Mouse (Mus musculus) gastrocnemius, postnatal 4 days (tissue): ENCODE results near the gene Syngr2. TPM values are rescaled to one million over a fixed set of nuclear protein-coding genes. Genes with fewer than 3 reads are reported as not detected.
"Not testable (repeated sequence)": the region's sequence is repeated elsewhere in the genome, so short reads cannot be mapped to it uniquely, and the experiment has no call there.

Experiments
- DNase-seq, 2 experiments: peaks; one replicate each; pipeline ENCODE4 v3.0.0; 2021 to 2022; ENCODE audit warnings: low spot score in 2 of 2, mixed read lengths in 2 of 2
- total RNA-seq, 2 experiments: library from RNA; stranded (reverse); gene quantifications; 2 replicates each; pipeline ENCODE4 v1.2.3; 2021

Syngr2 gene
- total RNA-seq, 2 experiments from 2014 or later = 87.9 to 88.6 TPM

DNA sequence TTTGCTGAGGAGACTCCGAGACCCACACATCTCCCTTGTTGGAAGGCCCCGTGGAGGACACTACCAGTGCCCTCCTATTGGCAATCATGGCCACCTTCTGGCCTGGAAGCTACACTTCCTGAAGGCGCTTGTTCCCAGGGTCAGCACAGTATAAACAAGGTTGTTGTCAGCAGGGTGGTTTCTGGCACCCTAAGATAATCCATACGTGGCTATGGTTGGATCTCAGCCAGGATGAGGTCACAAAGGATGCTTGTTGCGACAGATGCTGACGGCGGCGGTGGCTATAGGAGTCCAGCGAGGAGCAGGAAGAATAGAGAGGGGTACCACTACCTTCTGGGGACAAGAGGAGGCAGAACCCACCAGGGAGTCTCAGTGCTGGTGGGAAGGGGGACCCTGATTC, 20.9 kb downstream of the Syngr2 start:
- no peak for DNase-seq

DNA sequence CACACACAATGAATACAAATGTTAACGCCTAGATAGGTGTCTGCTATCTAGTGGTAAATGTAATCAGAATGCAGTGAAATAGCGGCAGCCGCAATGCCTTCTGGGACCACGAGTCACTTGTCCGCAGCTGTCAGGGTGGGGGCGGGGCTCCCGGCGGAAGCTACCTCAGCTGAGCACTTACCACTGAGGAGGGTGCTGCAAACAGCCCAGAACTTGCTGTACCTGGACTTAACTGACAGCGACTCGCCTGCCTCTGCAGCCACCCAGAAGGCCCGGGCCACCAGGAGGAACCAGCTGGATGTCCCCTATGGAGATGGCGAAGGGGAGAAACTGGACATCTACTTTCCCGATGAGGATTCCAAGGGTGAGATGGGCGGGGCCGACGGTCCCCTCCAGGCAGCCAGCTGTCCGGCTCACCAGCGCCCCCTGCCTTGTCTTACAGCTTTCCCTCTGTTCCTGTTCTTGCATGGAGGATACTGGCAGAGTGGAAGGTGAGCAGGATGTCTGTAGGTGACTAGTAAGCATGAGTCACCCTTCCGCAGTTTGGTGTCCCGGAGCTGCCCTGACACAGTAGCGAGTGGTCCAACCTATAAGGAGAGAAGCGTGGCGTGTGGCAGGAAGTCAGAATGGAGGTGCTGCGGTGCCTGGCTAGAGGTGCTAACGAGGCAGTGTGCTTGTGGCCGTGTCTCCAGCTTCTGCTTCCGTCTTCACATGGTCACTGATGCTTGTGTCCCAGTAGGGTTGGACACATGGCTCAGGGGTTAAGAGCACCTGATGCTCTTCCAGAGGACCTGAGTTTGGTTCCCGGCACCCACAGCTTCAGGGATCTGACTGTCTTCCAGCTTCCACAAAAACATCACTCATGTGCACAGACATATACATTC, 22.9 kb downstream of the Syngr2 start:
- DNase-seq = peak; percentile 75 to 84

DNA sequence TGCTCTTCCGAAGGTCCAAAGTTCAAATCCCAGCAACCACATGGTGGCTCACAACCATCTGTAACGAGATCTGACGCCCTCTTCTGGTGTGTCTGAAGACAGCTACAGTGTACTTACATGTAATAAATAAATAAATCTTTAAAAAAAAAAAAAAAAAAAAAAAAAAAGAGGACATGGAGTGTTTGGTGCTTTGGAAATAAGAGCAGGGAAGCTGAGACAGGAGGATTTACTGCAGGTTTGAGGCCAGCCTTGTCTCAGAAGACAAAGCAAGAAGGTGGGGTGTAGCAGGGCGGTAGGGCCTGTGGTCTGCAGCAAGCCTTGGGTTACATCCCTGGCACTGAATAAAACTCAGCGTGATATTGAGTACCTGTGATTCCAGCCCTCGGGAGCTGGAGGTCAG, 24.0 kb downstream of the Syngr2 start:
- DNase-seq = not testable (repeated sequence)

DNA sequence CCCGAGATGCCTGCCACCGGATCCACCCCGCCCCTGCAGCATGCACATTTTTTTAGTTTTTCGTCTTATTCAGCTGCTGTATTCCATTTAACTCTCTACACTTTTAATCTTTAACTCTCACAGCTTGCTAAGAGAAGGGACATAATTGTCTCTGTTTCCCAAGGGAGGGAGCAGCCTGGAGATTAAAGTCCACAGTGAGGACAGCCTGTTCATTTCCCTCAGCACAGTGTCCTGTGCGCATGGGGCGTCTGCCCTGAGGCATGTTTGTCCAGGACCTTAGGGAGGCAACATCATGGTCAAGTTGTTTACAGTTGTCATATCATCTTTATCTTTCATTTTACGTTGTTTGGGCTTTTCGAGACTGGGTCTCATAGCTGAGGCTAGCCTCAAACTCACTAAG, 24.6 kb downstream of the Syngr2 start:
- no peak for DNase-seq

DNA sequence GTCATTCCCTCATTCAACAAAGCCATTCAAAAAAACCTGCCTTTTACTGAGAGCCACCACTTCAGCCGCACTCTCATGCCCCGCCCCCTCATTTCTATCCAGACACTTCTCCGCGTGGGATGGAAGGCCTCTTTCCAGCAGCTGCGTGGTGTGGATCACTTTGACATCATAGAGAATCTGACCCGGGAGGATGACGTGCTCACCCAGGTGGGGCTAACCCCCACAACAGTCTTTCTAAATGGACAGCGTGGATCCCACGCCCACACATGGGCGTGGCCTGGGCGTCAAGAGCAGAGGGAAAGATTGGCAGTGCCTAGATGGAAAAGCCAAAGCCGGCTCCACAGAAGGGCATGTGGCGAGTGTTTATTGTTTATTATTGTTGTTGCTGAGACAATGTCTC, 26.8 kb downstream of the Syngr2 start:
- no peak for DNase-seq

DNA sequence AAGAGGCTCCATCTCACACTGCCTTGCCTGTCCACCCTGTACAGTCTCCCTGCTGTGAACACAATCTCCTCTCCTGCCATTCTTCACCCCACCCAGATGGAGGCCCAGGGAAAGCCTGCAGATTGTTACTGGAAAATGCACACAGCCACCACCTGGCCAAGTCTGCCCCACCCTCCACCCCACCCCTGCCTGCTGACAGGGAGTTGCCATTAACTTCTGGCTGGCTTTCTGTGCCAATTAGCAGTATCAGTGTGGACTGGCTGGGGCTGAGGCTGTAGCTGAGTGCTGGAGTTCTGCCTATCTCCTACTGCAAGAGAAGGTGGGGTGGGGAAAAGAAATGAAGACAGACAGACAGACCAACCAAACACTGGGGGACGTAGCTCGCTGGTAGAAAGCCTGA, 29.1 kb downstream of the Syngr2 start:
- DNase-seq = no peak

DNA sequence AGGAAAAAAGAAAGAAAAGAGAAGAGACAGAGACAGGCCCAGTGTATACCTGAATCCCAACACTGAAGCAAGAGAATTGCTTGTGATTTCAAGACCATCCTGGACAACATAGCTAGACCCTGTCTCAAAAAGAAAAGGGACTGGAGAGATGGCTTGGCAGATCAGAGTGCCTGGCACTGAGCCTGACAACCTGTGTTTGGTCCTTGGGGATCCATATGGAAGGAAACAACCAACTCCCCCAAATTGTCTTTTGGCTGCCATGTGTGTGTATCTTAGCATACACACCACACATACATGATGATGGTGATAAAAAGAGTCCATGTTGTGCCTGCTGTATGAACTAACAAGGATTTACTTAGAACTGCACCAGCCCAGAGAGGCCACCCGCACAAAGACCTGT, 29.6 kb downstream of the Syngr2 start:
- no peak for DNase-seq

DNA sequence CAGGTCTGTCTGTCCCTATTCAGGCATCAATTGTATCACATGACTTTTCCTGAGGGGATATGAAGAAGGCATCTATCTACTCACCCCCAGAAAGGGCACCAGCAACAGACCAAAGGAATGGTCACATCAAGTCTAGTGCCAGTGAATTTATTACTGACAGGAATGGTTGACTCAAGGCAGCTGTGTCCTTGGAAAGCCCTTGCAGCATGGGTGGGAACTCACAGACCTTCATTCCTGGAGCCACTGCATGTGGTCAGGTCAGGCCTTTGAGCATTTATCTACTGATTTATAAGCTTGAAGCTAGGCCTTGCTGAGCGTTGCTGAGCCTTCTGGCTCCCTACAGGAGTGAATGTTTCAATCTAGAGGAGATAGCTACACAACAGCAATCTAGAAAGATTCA, 31.4 kb downstream of the Syngr2 start:
- no peak for DNase-seq

DNA sequence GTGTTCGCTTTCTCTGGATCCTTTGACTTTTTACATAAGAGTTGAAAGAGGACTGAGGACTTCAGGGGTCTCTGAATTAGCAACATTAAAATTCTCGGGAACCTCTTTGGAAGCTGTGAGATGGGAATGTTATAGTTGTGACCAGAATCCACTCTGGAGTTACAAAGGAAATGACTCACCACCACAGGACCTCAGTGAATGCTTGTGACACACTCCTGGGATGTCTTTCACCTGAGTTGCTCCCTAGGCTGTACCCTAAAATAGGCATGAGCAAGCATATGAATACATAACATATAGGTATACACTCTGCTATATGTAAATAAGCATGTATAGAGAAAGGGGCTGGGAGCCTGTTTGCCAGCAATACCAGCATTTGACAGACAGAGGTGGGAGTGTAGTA, 34.0 kb downstream of the Syngr2 start:
- DNase-seq = no peak

DNA sequence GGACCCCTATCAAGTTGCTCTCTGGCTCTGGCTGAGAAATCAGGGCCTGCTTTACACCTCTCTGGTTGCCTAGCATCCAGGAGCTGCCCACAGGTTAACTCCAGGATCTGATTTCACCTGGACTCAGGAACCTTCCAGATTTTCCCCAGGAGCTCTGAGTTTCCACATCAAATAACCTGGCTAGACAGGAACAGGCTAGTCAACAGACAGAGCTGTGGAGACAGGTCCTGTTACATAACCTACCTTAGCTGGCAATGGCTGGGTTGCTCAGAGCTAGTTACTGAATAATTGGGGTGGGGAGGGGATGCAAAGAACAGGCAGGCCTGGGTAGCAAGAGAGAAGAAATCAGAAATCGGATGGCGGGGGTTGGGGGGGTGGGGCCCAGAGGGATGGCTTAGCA, 35.5 kb downstream of the Syngr2 start:
- no peak for DNase-seq

DNA sequence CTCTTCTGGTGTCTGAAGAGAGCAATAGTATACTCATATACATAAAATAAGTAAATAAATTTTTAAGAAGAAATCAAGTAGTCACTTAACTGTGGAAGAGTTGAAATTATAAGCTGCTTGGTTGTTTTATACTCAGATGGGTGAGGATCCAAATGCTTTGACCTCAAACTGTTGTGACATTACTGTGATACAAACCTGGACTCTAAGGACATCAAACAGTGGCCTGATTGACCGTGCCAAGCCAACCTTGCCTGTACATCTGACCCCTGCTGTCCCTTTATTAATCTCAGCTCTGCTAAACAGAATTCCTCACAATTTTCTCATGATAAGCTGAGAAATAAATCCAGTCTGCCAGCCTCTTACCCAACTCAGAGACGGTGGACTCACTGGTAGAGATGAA, 36.2 kb downstream of the Syngr2 start:
- DNase-seq = no peak

DNA sequence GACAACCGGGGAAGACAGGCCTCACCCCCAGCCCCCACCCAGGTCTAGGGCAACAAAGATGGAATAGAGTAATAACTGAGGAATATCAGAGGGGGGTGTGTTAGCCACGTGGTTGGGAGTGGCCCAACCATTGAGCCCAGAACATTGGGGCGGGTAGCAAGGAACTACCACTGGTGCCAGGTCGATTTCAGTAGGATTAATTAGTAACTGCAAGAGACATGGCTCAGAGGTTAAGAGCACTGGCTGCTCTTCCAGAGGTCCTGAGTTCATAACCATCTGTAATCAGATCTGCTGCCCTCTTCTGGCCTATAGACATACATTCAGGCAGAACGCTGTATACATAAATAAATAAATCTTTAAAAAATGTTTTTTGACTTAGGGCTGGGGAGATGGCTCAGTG, 37.2 kb downstream of the Syngr2 start:
- DNase-seq = no peak

DNA sequence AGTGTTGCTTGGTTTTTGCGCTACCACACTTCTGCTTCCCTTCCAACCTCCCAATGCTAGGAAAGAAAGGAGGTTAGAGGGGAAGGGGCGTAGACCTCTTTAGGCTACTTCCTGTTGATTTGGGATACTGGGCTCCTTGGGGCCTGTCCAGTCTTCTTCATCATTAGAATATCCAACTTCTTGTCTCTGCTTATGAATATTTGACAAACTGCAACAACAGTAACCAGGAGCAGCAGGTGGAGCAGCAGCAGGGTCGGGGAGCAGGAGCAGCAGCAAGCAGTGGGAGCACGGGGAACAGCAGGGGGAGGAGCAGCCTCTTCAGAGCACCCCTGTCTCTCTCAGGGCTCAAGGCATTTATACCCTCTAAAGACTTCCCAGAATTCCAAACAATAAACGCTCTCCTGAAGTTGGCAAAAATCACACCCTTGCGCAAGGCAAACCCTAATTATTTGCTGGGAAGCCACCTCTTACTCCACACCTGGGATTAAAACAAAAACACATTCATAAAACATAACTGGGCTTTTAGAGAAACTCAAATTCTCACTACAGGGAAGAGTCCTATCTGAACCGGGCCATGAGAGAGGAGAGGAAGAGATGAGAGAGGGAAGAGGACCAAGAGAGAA, 38.2 kb downstream of the Syngr2 start:
- no peak for DNase-seq

DNA sequence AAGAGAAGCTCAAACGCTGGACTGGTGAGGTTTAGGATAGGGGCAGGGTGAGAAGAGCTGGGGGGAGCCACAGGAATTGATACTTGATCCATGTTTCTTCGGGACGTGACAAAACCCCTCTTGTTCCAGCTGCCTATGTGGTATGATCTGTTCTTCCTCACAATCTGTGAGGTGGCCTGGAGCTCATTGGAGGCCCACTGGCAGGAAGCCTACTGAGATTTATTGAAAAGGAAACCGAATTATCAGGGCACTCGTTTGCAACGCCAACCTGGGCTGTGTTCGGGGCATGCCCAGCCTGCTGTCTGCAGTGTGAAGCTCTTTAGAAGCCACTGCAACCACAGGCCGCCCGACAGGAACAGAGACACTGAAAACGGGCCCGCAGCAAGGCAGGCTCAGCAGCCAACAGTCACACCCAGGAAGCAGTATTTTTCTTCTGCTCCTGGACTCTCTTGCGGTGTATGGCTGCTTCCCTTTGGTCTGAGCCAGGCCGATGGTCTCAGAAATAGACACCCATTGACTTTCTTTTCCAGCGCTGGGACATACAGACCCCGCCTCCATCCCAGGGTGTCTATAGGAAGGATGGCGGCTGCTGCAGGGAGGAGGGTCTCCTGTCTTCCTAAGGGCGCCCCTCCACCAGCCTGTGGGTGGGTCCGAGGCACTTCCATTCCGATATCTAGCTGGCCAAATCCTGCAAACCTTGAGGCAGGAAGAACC, 39.0 kb downstream of the Syngr2 start:
- peak in 1 of 2 experiments; percentile 52 for DNase-seq

DNA sequence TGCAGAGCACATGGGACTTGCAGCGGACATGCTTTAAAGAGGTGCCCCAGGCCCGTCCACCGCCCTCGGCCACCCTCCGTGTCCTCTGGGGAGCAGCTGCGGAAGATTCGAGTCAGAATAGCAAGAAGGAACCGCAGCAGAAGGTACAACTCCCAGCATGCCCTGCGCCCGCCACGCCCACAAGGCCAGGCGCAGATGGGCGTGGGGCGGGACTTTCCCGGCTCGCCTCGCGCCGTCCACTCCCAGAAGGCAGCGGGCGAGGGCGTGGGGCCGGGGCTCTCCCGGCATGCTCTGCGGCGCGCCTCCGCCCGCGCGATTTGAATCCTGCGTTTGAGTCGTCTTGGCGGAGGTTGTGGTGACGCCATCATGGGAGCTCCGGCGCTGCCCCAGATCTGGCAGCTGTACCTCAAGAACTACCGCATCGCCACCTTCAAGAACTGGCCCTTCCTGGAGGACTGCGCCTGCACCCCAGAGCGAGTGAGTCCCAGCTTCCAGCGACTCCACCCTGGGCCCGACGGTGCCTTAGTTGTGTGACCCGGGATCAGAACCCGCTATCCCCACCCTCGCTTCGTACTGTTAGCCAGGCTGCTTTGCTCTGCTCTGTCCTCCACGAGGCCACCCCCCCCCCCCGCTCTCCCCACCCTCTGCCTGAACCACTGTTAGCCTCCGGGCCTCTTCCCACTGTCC, 39.7 kb downstream of the Syngr2 start, which contains the start of gene Birc5:
Gene Birc5 (plus strand): TSS at position 267 of the 687 bp plus-strand sequence.
- DNase-seq = peak; percentile 94 to 96

DNA sequence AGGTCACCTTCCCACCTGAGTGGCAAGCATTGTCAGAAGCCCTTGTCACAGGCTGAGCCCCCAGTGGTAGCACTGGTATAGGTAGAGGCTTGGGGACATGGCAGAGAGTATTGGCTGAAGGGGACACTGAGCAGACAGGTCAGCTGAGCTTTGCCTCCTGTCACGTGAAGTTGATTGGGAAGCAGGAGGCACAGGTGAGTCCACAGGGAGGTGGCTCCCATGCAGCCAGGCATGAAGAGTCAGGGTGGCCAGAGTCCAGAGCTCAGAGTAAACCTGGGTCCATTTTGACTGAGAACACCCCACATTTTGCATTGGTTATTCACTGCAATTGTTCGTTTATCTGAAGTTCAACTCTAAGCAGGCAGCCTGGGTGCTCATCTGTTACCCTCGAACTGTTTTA, 43.4 kb downstream of the Syngr2 start:
- DNase-seq = no peak

DNA sequence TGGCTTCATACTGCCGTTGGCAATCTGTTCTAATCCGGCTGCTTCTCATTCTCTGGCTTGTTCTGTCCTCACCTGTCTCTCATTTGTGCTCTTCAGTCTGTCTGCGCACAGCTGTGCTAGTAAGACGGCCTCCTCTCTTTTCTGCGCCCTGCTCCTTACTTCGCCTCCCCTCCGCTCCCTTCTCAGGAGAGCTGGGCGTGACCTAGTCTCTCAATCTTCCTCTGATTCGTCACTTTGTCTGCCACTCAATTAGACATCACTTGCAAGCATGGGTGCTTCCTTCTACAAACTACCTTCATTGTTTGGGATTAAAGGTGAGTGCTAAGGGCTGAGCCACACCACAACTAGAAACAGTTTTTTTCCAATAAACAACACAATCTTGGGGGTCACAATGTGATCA, 44.8 kb downstream of the Syngr2 start:
- no peak for DNase-seq

DNA sequence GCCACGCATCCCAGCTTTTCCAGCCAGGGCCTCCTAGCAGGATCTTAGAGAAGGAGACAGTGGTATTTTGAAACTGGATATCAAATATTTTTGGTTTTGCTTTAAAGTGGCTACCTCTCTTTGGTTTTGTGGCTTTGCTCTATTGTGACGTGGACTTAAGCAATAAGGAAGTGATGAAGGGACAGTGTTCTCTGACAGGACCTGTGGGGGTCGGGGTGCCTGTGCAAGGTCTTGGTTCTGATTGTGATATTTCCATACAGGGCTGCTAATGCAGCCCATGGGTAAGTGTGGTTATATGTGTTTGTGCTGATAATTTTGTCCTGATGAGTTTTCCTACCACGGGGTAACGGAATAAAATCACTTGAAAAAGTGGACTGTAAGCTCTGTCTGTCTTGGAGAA, 45.9 kb downstream of the Syngr2 start:
- no peak for DNase-seq

DNA sequence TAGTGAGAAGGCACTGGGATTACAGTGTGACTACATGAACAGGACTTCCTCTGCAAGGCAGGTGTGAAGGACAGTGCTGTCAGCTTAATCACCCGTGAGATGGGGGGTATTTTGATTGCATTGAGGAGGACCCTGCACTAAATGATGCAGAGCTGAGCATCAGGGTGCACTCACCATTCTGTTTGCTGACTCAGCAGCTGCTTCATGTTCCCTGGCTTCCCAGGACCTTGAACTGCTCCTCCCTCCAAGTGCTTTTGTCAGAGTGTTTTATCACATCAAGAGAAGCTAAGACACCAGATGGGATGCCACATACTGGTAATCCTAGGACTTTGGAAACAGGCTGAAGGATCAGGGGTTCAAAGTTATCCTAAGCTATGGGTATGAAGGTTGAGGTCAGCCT, 46.5 kb downstream of the Syngr2 start:
- DNase-seq = no peak

DNA sequence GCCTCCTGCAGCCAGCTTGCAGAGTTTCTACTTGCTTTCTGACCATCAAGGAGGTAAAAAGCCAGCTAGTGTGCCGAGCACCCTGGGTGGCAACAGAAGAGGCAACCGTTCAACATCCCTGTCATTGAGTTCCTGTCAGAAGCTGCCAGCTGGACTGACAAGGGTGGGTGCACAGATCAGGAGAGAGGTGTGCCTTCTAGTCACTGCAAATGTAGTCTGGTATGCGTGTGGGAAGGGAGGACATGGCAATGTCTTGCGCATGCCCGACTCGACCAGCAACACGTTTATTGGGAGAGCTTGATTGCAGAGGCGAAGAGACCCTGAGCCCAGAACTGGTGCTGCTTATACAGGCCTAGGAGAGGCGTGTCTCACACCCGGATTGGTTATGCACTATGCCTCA, 48.0 kb downstream of the Syngr2 start:
- no peak for DNase-seq

DNA sequence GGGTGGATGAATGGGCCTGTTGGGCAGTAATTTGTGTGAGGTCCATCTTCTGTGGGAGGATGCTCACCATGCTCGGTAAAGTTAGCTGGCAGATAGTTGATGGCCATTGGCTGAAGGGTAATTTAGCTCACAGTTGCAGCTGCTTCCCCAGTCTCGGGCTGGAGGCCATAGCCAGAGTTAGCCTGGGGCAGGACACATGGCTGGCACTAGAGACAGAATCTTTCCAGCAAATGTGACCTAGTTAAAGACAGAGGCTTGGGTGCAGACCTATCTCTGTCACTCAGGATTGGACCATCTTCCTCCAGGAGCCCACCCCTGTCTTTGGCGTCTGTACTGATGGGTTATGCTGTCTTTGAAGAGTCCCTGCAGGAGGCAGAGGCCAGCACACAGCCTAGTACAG, 48.9 kb downstream of the Syngr2 start:
- no peak for DNase-seq

DNA sequence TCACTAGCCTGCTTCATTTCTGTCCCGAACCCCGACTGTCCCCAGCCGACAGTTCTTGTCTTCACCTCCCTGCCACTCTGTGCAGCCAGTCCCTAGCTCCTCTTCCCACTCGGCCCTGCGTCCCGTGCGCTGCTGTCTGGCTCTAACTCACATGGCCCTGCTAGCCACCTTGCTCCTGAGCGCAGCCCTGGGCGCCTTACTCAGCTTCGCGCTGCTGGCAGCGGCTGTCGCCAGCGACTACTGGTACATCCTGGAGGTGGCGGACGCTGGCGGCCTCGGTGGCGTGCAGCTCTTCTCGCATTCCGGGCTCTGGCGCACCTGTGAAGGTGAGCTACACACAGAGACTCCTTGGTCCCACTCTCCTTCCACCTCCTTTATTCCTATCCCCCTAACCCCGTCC, 51.1 kb downstream of the Syngr2 start, which contains the start of gene Tmem235:
Gene Tmem235 (plus strand): TSS at position 152 of the 400 bp plus-strand sequence.
- no peak for DNase-seq
